Mouse (Mus musculus): ENCODE data around the gene Serpinb1c. TPM values are rescaled to one million over a fixed set of nuclear protein-coding genes. Genes with fewer than 3 reads are reported as not detected.
"Not testable (repeated sequence)": the region's sequence is repeated elsewhere in the genome, so short reads cannot be mapped to it uniquely, and the experiment has no call there.

Gene Serpinb1c
- polyA plus RNA-seq (2012), result not detected in 2 replicates

- Histone ChIP-seq H3K4me3 (replicated peaks) (no peak within 1 kb of the TSS), H3K27me3 (ENCODE audit: control insufficient read depth) (no peaks in the 10 kb centered on the region), H3K9me3 (ENCODE audit: control insufficient read depth, low read length) (no peaks in the 10 kb centered on the region), H3K4me1 (ENCODE audit: control insufficient read depth) (no peaks in the 10 kb centered on the region), H3K36me3 (ENCODE audit: control insufficient read depth) (no peaks in the 10 kb centered on the region)
- TF ChIP-seq GATA1 (IDR thresholded peaks at IDR 0.05; ENCODE audit: low read length), result no peak
- TF ChIP-seq TAL1 (IDR thresholded peaks at IDR 0.05; ENCODE audit: low read length), result no peak
Measured at GRCm38 (mm10) chr13:32898111-32898510, at the start of gene Serpinb1c. Gene Serpinb1c, minus strand, starts transcription at chr13:32898211.

DNA sequence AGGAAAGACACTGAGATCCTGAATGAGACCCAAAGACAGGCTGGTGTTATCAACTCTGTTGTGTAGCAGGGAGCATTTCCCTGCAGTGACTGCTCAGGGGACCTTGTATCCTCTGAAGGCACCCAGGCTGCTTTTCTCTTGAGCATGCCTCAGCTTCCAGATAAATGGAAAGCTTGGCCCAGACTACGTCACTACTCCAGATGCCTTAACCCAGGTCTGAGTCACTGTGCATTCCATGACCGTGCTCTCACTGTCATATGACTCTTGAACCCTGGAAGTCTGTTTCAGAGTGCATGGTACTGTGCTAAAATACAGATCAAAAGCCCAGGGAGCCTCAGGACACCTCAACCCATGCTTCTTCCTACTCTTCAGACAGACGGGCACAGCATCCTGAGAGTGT is 41.2 kb upstream of the Serpinb1c start:
- H3K36me3 ChIP-seq (ENCODE audit: control insufficient read depth); H3K27me3 ChIP-seq (ENCODE audit: control insufficient read depth); H3K4me3 ChIP-seq (replicated peaks); H3K4me1 ChIP-seq (ENCODE audit: control insufficient read depth); H3K9me3 ChIP-seq (ENCODE audit: control insufficient read depth, low read length): not testable (repeated sequence)

DNA sequence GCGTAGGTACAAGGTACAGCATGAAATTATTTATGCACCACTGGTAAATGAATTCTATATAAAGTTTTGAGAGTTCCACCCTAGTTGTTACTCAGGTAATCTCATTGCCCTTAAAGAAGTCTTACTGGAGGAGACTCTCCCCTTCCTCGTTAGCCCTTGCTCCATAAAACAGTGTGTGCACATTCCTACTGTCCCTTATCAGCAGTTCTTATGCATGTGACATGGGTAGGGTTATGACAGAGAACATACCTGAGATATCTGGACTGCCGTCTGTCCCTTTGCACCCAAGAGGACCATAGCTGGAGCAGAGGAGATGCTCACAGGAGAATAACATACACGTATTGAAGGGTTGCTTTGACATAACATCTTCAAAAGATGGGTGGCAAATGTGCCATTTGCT is 40.3 kb upstream of the Serpinb1c start:
- not testable (repeated sequence) for H3K4me1 ChIP-seq (ENCODE audit: control insufficient read depth); H3K4me3 ChIP-seq (replicated peaks); H3K36me3 ChIP-seq (ENCODE audit: control insufficient read depth); H3K9me3 ChIP-seq (ENCODE audit: control insufficient read depth, low read length); H3K27me3 ChIP-seq (ENCODE audit: control insufficient read depth)

GRCm38 (mm10) chr13:32934706-32935381 is 36.8 kb upstream of the Serpinb1c start:
- no peak overlapping the region for H3K4me3 ChIP-seq (replicated peaks)
- no peaks in the 10 kb centered on the region for H3K36me3 ChIP-seq (ENCODE audit: control insufficient read depth)
- no peak for TF ChIP-seq GATA1 (IDR thresholded peaks at IDR 0.05; ENCODE audit: low read length)
- no peak for TF ChIP-seq TAL1 (IDR thresholded peaks at IDR 0.05; ENCODE audit: low read length)
- no peaks in the 10 kb centered on the region; the same call in 1 of the 2 replicates for H3K4me1 ChIP-seq (ENCODE audit: control insufficient read depth)
- H3K27me3 ChIP-seq (ENCODE audit: control insufficient read depth), result peaks cover 3% of the 10 kb centered on the region; the same call in 1 of the 2 replicates
- no peaks in the 10 kb centered on the region for H3K9me3 ChIP-seq (ENCODE audit: control insufficient read depth, low read length)

GRCm38 (mm10) chr13:32929107-32929750 is 31.2 kb upstream of the Serpinb1c start:
- TF ChIP-seq GATA1 (IDR thresholded peaks at IDR 0.05; ENCODE audit: low read length) (no peak), TAL1 (IDR thresholded peaks at IDR 0.05; ENCODE audit: low read length) (no peak)
- Histone ChIP-seq H3K27me3 (ENCODE audit: control insufficient read depth) (peaks cover 3% of the 10 kb centered on the region; the same call in 1 of the 2 replicates), H3K4me1 (ENCODE audit: control insufficient read depth) (peaks cover 3% of the 10 kb centered on the region), H3K36me3 (ENCODE audit: control insufficient read depth) (no peaks in the 10 kb centered on the region), H3K4me3 (replicated peaks) (no peak overlapping the region), H3K9me3 (ENCODE audit: control insufficient read depth, low read length) (no peaks in the 10 kb centered on the region)

DNA sequence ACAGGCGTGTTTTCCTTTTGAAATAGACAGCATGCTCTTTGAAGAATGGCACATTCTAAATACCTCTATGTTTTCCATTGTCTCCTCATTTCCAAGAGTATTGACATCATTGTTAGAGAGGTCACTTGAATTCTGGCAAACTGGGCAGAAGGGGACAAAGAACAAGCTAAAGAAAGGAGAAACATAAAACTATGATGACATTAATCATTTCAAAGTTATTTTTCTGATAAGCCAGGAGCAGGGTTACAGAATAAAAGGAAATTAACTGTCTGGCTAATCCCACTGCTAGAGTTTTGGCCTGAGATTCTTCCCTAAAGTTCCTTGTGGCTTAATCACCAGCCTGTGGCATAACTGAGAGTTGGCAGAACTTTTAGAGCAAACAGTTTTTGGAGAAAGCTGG is 29.2 kb upstream of the Serpinb1c start:
- Histone ChIP-seq H3K4me3 (replicated peaks) (no peak overlapping the region), H3K9me3 (ENCODE audit: control insufficient read depth, low read length) (no peaks in the 10 kb centered on the region), H3K4me1 (ENCODE audit: control insufficient read depth) (peaks cover 3% of the 10 kb centered on the region), H3K27me3 (ENCODE audit: control insufficient read depth) (no peaks in the 10 kb centered on the region), H3K36me3 (ENCODE audit: control insufficient read depth) (no peaks in the 10 kb centered on the region)
- TF ChIP-seq GATA1 (IDR thresholded peaks at IDR 0.05; ENCODE audit: low read length), result no peak
- no peak for TF ChIP-seq TAL1 (IDR thresholded peaks at IDR 0.05; ENCODE audit: low read length)

DNA sequence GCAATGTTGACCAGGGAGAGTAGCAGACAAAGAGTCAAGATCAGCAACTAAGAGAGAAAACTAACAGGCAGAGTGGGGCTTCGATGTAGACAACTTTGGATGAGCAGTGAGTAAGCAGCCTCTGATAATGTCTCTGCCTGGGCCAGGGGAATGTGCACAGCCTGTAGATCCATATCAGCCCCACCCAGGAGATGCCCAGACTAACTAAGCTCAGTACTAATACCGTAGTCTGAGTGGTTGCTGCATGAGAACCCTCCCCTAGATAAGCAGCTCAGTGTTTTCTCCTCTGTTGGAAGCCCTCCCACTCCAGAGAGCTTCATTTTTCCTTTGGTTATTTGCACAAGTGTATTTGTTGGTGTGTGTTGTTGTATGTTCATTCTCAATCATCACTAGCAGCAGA is 28.6 kb upstream of the Serpinb1c start:
- H3K36me3 ChIP-seq (ENCODE audit: control insufficient read depth), result no peaks in the 10 kb centered on the region
- no peaks in the 10 kb centered on the region for H3K9me3 ChIP-seq (ENCODE audit: control insufficient read depth, low read length)
- H3K27me3 ChIP-seq (ENCODE audit: control insufficient read depth), result no peaks in the 10 kb centered on the region
- TF ChIP-seq GATA1 (IDR thresholded peaks at IDR 0.05; ENCODE audit: low read length) (no peak), TAL1 (IDR thresholded peaks at IDR 0.05; ENCODE audit: low read length) (no peak)
- H3K4me1 ChIP-seq (ENCODE audit: control insufficient read depth), result peaks cover 3% of the 10 kb centered on the region
- no peak overlapping the region for H3K4me3 ChIP-seq (replicated peaks)

- Histone ChIP-seq H3K4me3 (replicated peaks) (no peak overlapping the region), H3K9me3 (ENCODE audit: control insufficient read depth, low read length) (no peaks in the 10 kb centered on the region), H3K4me1 (ENCODE audit: control insufficient read depth) (peaks cover 3% of the 10 kb centered on the region), H3K36me3 (ENCODE audit: control insufficient read depth) (no peaks in the 10 kb centered on the region), H3K27me3 (ENCODE audit: control insufficient read depth) (no peaks in the 10 kb centered on the region)
- no peak for TF ChIP-seq GATA1 (IDR thresholded peaks at IDR 0.05; ENCODE audit: low read length)
- TF ChIP-seq TAL1 (IDR thresholded peaks at IDR 0.05; ENCODE audit: low read length), result no peak
Measured at GRCm38 (mm10) chr13:32924578-32925360, 26.8 kb upstream of the Serpinb1c start.

DNA sequence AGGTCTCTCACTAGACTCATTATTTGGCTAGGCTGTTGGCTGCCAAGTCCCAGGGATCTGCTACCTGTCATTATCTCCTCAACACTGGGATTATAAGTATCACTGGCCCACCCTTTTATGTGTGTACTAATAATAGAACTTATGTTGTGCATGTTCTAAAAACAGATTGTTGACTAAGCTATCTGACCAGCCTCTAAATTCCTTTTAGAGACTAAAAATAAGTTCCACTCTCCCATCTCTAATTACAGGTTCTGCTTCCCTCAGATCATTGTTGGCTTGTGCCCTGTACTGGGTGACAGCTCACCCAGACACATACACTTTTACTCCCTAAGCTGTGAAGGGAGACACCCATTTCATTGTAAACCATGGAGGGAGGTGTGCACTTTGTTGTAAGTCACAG is 24.6 kb upstream of the Serpinb1c start:
- H3K27me3 ChIP-seq (ENCODE audit: control insufficient read depth), result no peaks in the 10 kb centered on the region
- no peak for TF ChIP-seq GATA1 (IDR thresholded peaks at IDR 0.05; ENCODE audit: low read length)
- TF ChIP-seq TAL1 (IDR thresholded peaks at IDR 0.05; ENCODE audit: low read length), result no peak
- no peaks in the 10 kb centered on the region for H3K36me3 ChIP-seq (ENCODE audit: control insufficient read depth)
- H3K9me3 ChIP-seq (ENCODE audit: control insufficient read depth, low read length), result no peaks in the 10 kb centered on the region
- H3K4me3 ChIP-seq (replicated peaks), result no peak overlapping the region
- H3K4me1 ChIP-seq (ENCODE audit: control insufficient read depth), result peaks cover 3% of the 10 kb centered on the region

Data from erythroblast, embryonic 14.5 days (primary cell).